Mouse (Mus musculus) embryonic facial prominence, embryonic 15.5 days (tissue): Measurements from ENCODE around the gene Mfsd12. TPM values are rescaled to one million over a fixed set of nuclear protein-coding genes. Genes with fewer than 3 reads are reported as not detected.

Source experiments
- ATAC-seq: fragments of 200-750 bp; cut with Nextera tagmentation; 2 replicates; pipeline ENCODE4 v1.8.0; 2017; ENCODE audit warnings: low read depth, moderate TSS enrichment; ENCODE audit not compliant: insufficient number of reproducible peaks, low FRiP score, low TSS enrichment
- H3K27ac ChIP-seq: fragments of 300-500 bp; sonication (generic); replicated peaks from 2 replicates; pipeline ENCODE4 v1.5.1; 2015; ENCODE audit warnings: mild to moderate bottlenecking, inconsistent platforms
- H3K27me3 ChIP-seq: fragments of 300-500 bp; sonication (generic); 2 replicates; pipeline ENCODE4 v1.6.1; 2015; ENCODE audit warnings: inconsistent platforms
- H3K36me3 ChIP-seq: fragments of 300-500 bp; sonication (generic); 2 replicates; pipeline ENCODE4 v1.6.1; 2015; ENCODE audit warnings: mild to moderate bottlenecking, inconsistent platforms
- H3K4me1 ChIP-seq: fragments of 300-500 bp; sonication (generic); 2 replicates; pipeline ENCODE4 v1.6.1; 2015; ENCODE audit warnings: inconsistent platforms
- H3K4me2 ChIP-seq: fragments of 300-500 bp; sonication (generic); replicated peaks from 2 replicates; pipeline ENCODE4 v1.6.1; 2015; ENCODE audit warnings: mild to moderate bottlenecking, inconsistent platforms
- H3K4me3 ChIP-seq: fragments of 300-500 bp; sonication (generic); replicated peaks from 2 replicates; pipeline ENCODE4 v1.5.1; 2015; ENCODE audit warnings: mild to moderate bottlenecking, inconsistent platforms
- H3K9ac ChIP-seq: fragments of 300-500 bp; sonication (generic); 2 replicates; pipeline ENCODE4 v1.6.1; 2015; ENCODE audit warnings: inconsistent platforms
- H3K9me3 ChIP-seq: fragments of 300-500 bp; sonication (generic); replicated peaks from 2 replicates; pipeline ENCODE4 v1.6.1; 2016; ENCODE audit warnings: inconsistent platforms
- WGBS: fragments of 180-500 bp; shearing (Covaris S2); methylation state at CpG from one replicate; pipeline ENCODE4 v1.1.7; 2015; 5-methylcytosine and 5-hydroxymethylcytosine counted together
- polyA plus RNA-seq: library from polyadenylated mRNA; unstranded; fragments of >200 nt; fragmentation: Nextera tagmentation; extraction: Ambion mirVana; gene quantifications from 2 replicates; pipeline ENCODE4 v1.2.1, GENCODE M21; 2015

The Mfsd12 gene
- polyA plus RNA-seq, 1 experiment from 2014 or later = 15.8 TPM

DNA sequence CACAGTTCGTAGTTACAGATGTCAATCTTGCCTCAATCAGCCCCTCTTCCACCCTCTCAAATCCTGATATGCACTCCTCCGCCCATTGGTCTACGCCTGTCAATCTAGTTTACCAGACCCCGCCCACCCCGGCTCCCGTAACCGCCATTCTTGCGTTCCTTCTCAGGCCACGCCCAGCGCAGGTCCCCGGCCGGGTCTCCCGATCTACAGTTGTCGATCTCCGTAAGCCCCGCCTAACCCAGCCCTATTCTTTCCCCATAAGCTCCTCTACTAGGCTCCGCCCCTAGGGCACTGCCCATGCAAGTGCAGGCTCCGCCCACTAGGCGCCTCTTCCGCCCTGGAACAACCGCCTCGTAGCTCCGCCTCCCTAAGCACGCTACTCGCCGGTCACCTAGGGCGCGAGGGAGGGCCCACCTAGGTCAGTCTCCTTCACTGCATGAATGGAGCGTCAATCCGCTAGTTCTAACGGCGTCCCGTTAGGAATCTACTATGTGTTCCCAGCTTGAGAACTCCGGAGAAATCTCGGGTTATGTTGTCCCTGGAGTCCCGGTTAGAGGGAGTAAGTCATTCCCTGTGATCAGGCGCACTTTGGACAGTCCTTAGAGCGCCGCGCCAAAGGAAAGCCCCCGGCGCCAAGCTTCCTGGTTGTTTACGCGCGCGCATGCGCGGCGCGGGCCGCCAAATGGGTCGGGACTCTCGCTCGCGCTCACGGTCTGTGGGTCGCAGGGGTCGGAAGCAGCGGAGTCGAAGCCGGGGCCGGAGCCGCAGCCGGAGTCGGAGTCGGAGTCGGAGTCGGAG, 36.5 kb upstream of the Mfsd12 start, which contains the start of gene Cactin:
Cactin (plus strand) TSS at position 554 of the 798 bp plus-strand sequence.
- peak within 1 kb of the TSS; percentile 93 for H3K9ac ChIP-seq
- H3K4me2 ChIP-seq = peak within 1 kb of the TSS; percentile 78
- H3K9me3 ChIP-seq = no peaks in the 10 kb centered on the region
- H3K27ac ChIP-seq = peak within 1 kb of the TSS; percentile 95
- peak within 1 kb of the TSS; percentile 93 for H3K4me3 ChIP-seq
- H3K27me3 ChIP-seq = no peaks in the 10 kb centered on the region
- peaks cover 51% of the 10 kb centered on the region for H3K36me3 ChIP-seq
- peaks cover 53% of the 10 kb centered on the region for H3K4me1 ChIP-seq
- under 1% methylated on average over 68 of the region's 68 CpGs for WGBS
- peak; percentile 94 for ATAC-seq

- H3K9me3 ChIP-seq = no peaks in the 10 kb centered on the region
Measured at GRCm38 (mm10) chr10:81321436-81321835, 35.9 kb upstream of the Mfsd12 start.

DNA sequence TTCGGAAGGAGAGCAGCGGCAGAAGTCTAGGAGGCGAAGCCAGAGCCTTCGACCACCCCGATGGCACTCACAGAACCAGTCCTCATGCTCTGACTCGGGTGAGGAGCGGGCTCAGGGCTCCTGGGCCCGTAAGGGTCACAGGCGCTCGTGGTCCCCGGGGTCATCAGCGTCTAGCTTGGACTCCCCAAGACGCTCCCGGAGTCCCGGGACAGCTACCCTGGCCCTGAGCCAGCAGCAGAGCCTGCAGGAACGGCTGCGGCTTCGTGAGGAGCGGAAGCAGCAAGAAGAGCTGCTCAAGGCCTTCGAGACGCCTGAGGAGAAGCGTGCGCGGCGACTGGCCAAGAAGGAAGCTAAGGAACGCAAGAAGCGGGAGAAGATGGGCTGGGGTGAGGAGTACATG, 34.8 kb upstream of the Mfsd12 start:
- peak overlapping the region; percentile 93 for H3K4me3 ChIP-seq
- WGBS = 94% methylated on average over 27 of the region's 27 CpGs

More at GRCm38 (mm10) chr10:81321436-81321835, 35.9 kb upstream of the Mfsd12 start:
- Histone ChIP-seq H3K4me2 (peak overlapping the region; percentile 78), H3K4me1 (peaks cover 47% of the 10 kb centered on the region), H3K36me3 (peaks cover 51% of the 10 kb centered on the region), H3K4me3 (peak overlapping the region; percentile 93), H3K27ac (peak overlapping the region; percentile 95), H3K27me3 (no peaks in the 10 kb centered on the region), H3K9ac (peak overlapping the region; percentile 93)
- WGBS = 3% methylated on average over 20 of the region's 20 CpGs
- no peak for ATAC-seq

DNA sequence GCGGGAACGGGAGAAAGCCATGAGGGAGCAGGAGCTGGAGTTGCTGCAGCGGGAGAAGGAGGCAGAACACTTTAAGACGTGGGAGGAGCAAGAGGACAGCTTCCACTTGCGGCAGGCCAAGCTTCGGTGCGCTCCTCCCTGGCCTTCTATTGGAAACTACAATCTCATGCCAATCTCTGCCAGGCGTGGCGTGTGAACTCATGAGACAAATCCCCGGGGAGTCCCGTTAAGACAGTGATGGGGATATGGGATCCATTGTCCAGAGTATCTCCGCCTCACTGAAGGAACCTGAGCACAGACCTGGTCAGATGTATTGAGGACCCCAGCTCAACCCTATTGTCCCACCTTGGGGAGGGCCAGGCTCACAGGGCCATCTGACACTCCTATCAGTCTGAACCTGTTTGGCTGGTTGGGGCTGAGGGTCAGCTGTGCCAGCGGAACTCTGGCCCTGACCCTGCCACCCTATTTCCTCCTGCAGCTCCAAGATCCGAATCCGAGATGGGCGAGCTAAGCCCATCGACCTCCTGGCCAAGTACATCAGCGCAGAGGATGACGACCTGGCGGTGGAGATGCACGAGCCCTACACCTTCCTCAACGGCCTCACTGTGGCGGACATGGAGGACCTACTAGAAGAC, 34.0 kb upstream of the Mfsd12 start:
- no peaks in the 10 kb centered on the region for H3K9me3 ChIP-seq
- 91% methylated on average over 23 of the region's 23 CpGs for WGBS
- H3K4me1 ChIP-seq = peaks cover 38% of the 10 kb centered on the region
- no peak overlapping the region for H3K4me2 ChIP-seq
- H3K9ac ChIP-seq = no peak overlapping the region
- no peak overlapping the region for H3K4me3 ChIP-seq
- H3K36me3 ChIP-seq = peaks cover 57% of the 10 kb centered on the region
- no peaks in the 10 kb centered on the region for H3K27me3 ChIP-seq
- no peak overlapping the region for H3K27ac ChIP-seq
- ATAC-seq = no peak

More for the DNA sequence above, 34.8 kb upstream of the Mfsd12 start:
- Histone ChIP-seq H3K27ac (no peak overlapping the region), H3K27me3 (no peaks in the 10 kb centered on the region), H3K4me2 (peak overlapping the region; percentile 78), H3K36me3 (peaks cover 61% of the 10 kb centered on the region), H3K4me1 (peaks cover 37% of the 10 kb centered on the region), H3K9me3 (no peaks in the 10 kb centered on the region), H3K9ac (no peak overlapping the region)
- no peak for ATAC-seq

DNA sequence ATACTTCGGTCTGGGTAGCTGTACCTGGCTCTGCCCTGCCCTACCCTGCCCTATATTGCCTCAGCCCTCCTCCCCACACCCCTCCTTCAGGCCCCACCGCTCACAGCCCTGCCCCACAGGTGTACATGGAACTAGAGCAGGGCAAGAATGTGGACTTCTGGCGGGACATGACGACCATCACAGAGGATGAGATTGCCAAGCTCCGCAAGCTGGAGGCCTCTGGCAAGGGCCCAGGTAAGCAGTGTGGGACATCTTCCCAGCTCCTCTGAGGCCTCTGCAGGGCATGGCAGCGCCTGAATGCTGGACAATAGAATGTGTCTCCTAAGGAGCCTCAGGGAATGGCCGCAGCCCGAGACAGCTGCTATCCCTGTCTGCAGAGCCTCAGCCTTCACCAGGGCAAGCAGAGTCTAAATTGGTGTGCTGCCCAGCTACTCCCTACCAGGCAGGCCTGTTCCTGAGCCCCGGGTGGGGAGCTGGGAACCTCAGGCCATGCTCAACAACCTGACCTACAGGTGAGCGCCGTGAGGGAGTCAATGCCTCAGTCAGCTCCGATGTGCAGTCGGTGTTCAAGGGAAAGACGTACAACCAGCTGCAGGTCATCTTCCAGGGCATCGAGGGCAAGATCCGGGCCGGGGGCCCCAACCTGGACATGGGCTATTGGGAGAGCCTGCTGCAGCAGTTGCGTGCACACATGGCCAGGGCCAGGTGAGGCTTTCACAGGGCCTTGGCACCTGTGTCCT, 33.3 kb upstream of the Mfsd12 start:
- Histone ChIP-seq H3K27ac (no peak overlapping the region), H3K4me3 (no peak overlapping the region), H3K27me3 (no peaks in the 10 kb centered on the region), H3K9ac (no peak overlapping the region), H3K4me1 (peaks cover 38% of the 10 kb centered on the region), H3K36me3 (peaks cover 51% of the 10 kb centered on the region), H3K9me3 (no peaks in the 10 kb centered on the region), H3K4me2 (no peak overlapping the region)
- ATAC-seq = no peak
- 93% methylated on average over 18 of the region's 18 CpGs for WGBS

DNA sequence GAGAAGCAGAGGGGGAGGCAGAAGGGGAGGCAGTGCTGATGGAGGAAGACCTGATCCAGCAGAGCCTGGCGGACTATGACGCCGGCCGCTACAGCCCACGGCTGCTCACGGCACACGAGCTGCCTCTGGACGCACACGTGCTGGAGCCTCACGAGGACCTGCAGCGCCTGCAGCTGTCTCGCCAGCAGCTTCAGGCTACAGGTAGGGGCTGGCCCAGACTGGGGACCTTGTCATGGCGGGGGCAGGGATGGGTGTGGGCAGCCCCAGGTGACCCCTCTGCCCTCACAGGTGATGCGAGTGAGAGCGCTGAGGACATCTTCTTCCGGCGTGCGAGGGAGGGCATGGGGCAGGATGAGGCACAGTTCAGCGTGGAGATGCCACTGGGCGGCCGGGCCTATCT, 32.1 kb upstream of the Mfsd12 start:
- H3K4me3 ChIP-seq = no peak overlapping the region
- H3K4me1 ChIP-seq = peaks cover 40% of the 10 kb centered on the region
- H3K4me2 ChIP-seq = no peak overlapping the region
- WGBS = 89% methylated on average over 21 of the region's 21 CpGs
- peaks cover 51% of the 10 kb centered on the region for H3K36me3 ChIP-seq
- no peak overlapping the region for H3K9ac ChIP-seq
- no peak for ATAC-seq
- no peak overlapping the region for H3K27ac ChIP-seq
- no peaks in the 10 kb centered on the region for H3K9me3 ChIP-seq
- no peaks in the 10 kb centered on the region for H3K27me3 ChIP-seq

DNA sequence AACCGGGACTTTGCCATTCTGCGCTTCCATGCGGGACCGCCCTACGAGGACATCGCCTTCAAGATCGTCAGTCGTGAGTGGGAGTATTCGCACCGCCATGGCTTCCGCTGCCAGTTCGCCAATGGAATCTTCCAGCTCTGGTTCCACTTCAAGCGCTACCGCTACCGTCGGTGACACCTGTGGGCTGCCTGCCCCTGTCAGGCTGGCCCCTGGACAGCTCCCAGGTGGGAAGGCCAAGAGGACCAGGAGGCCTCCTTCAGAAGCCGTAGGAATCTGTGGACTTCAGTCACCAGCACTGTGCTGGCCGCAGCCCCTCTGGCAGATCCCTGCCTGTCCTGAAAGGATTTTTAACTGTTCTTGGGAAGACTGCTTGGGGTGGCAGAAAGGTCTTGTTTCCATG, 31.5 kb upstream of the Mfsd12 start:
- H3K9ac ChIP-seq = no peak overlapping the region
- H3K9me3 ChIP-seq = no peaks in the 10 kb centered on the region
- peaks cover 45% of the 10 kb centered on the region for H3K4me1 ChIP-seq
- H3K4me3 ChIP-seq = no peak overlapping the region
- no peaks in the 10 kb centered on the region for H3K27me3 ChIP-seq
- 92% methylated on average over 18 of the region's 18 CpGs for WGBS
- no peak for ATAC-seq
- no peak overlapping the region for H3K4me2 ChIP-seq
- H3K36me3 ChIP-seq = peaks cover 51% of the 10 kb centered on the region
- no peak overlapping the region for H3K27ac ChIP-seq

DNA sequence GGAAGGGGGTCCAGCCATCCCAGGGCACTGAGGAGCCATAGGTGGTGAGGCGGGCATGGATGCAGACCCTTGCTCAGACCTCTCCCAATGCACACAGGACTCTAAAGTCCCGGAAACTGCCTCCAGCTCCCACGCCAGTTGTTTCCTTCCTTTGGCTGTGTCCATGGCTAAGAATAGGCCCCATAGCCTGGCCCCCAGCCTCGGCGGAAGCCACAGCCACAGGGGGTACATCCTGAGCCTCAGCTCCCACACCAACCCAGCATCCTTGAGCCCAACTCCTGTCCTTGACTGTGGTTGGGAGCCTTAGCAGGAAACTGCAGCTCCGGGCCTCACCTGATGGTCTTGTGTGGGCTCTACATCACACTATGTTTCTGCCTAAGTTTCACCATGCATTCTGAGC, 30.4 kb upstream of the Mfsd12 start:
- WGBS = 76% methylated on average over 6 of the region's 6 CpGs
- Histone ChIP-seq H3K36me3 (peaks cover 51% of the 10 kb centered on the region), H3K27ac (0 out of 2 replicates have a peak overlapping the region, but pooled peaks have one; percentile 7), H3K27me3 (no peaks in the 10 kb centered on the region), H3K4me3 (no peak overlapping the region), H3K9ac (no peak overlapping the region), H3K4me2 (no peak overlapping the region), H3K9me3 (no peaks in the 10 kb centered on the region), H3K4me1 (peaks cover 46% of the 10 kb centered on the region)
- ATAC-seq = no peak

DNA sequence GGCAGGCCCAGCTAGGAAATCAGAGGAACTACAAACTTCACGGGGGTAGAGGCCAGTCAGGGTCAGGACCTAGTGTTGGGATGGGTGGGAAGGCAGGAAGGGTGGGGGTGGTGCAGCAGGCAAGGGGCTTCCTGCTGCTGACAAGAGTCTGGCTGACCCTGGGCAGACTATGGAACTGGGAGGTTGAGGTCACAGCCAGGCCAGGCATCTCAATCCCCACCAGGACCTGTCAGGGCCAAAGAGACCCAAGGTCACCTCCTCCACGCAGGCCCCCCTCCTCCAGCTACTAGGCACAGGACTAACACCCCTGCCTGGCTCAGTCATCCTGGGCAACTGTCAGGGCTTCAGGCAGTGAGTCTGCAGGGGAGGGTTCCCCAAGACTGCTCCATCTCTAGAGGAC, 29.3 kb upstream of the Mfsd12 start:
- no peak overlapping the region for H3K9ac ChIP-seq
- H3K4me2 ChIP-seq = no peak overlapping the region

GRCm38 (mm10) chr10:81328386-81328785, 28.9 kb upstream of the Mfsd12 start, which contains the start of gene Tbxa2r:
Gene Tbxa2r, plus strand, starts transcription at chr10:81328731.
- peak within 1 kb of the TSS; percentile 35 for H3K4me2 ChIP-seq
- H3K27ac ChIP-seq = peak within 1 kb of the TSS; percentile 92
- peaks cover 13% of the 10 kb centered on the region for H3K27me3 ChIP-seq
- peaks cover 43% of the 10 kb centered on the region for H3K4me1 ChIP-seq
- peaks cover 40% of the 10 kb centered on the region for H3K36me3 ChIP-seq
- peak within 1 kb of the TSS; percentile 9; the same call in 1 of the 2 replicates for H3K4me3 ChIP-seq
- H3K9me3 ChIP-seq = no peaks in the 10 kb centered on the region
- H3K9ac ChIP-seq = no peak within 1 kb of the TSS
- 16% methylated on average over 10 of the region's 10 CpGs for WGBS
- no peak for ATAC-seq

More for the DNA sequence above, 29.3 kb upstream of the Mfsd12 start:
- 16% methylated on average over 2 of the region's 2 CpGs for WGBS
- no peaks in the 10 kb centered on the region for H3K9me3 ChIP-seq
- peaks cover 9% of the 10 kb centered on the region for H3K27me3 ChIP-seq
- peaks cover 46% of the 10 kb centered on the region for H3K4me1 ChIP-seq
- no peak for ATAC-seq
- no peak overlapping the region for H3K4me3 ChIP-seq
- peaks cover 44% of the 10 kb centered on the region for H3K36me3 ChIP-seq
- H3K27ac ChIP-seq = peak overlapping the region; percentile 92
